Mouse (Mus musculus) left cerebral cortex, adult 2 months (tissue): ENCODE results near the gene Cfd. TPM values are rescaled to one million over a fixed set of nuclear protein-coding genes. Genes with fewer than 3 reads are reported as not detected.
"Not testable (repeated sequence)": the region's sequence is repeated elsewhere in the genome, so short reads cannot be mapped to it uniquely, and the experiment has no call there.

Source experiments
- DNase-seq, 2 experiments: peaks; one replicate each; pipeline ENCODE4 v3.0.0; 2021 to 2022; ENCODE audit warnings: low spot score in 2 of 2, mixed read lengths in 1 of 2; ENCODE audit errors: extremely low spot score in 1 of 2
- H3K27ac ChIP-seq: fragments of 200-600 bp; 2 replicates; pipeline ENCODE4 v1.8.1; 2022
- H3K4me3 ChIP-seq: fragments of 200-600 bp; 2 replicates; pipeline ENCODE4 v1.8.1; 2022
- CTCF ChIP-seq: fragments of 200-600 bp; IDR thresholded peaks from 2 replicates; pipeline ENCODE4 v1.8.1; 2022; ENCODE audit warnings: antibody characterized with exemption, mild to moderate bottlenecking, moderate library complexity
- intact Hi-C: fragments of 180-260 bp; cut with DNase I; formaldehyde crosslinking; loops from one replicate; pipeline ENCODE4 v1.15.1; 2025
- total RNA-seq, 2 experiments: library from RNA; stranded (reverse); gene quantifications; 2 replicates each; pipeline ENCODE4 v1.2.3; 2021

Cfd gene
- total RNA-seq, 2 experiments from 2014 or later = not detected

DNA sequence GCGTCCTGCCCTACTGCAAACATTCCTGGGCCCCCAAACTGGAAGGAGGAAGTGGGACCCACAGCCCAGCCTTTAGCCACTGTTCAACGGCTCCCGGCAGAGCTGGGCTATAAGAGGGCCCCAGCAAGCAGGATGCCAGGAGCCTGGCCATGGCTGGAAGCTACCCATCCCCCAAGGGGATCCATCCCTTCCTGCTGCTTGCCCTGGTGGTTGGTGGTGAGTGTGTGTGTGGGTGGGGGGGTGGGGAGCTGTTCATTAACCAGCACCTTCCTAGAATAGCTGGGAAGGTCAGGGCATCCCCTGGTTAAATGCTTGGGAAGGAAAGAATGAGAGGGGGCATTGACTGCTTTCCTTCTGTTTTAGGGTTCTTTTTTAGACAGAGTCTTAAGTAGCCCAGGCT is 11.1 kb upstream of the Cfd start:
- no peak overlapping the region for H3K27ac ChIP-seq
- intact Hi-C loops = no loop called here
- no peak for TF ChIP-seq CTCF
- H3K4me3 ChIP-seq = no peak overlapping the region
- no peak for DNase-seq

GRCm38 (mm10) chr10:79880721-79881120 is 9.9 kb upstream of the Cfd start:
- intact Hi-C loops = loop anchor here (5.0 kb wide), 1 partner anchor 48 kb away; no protein-coding TSS in a partner anchor
- H3K27ac ChIP-seq = no peak overlapping the region
- TF ChIP-seq CTCF = no peak
- DNase-seq = no peak
- no peak overlapping the region for H3K4me3 ChIP-seq

DNA sequence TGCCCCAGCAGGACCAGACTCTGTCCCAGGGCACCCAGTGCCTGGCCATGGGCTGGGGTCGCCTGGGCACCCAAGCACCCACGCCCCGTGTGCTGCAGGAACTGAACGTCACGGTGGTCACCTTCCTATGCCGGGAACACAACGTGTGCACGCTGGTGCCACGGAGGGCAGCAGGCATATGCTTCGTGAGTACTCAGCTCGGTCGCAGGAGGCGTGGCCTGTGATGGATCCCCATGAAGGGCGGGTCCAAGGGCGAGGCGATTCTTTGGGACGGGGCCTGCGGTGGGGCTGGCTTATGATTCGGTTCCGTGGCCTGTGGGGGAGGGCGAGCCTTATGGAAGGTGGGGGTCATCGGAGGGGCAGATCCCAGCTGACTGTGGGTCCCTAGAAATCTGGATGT is 8.7 kb upstream of the Cfd start:
- Histone ChIP-seq H3K27ac (no peak overlapping the region), H3K4me3 (no peak overlapping the region)
- intact Hi-C loops = loop anchor here (5.0 kb wide), 1 partner anchor 50 kb away; no protein-coding TSS in a partner anchor
- no peak for DNase-seq
- TF ChIP-seq CTCF = no peak

DNA sequence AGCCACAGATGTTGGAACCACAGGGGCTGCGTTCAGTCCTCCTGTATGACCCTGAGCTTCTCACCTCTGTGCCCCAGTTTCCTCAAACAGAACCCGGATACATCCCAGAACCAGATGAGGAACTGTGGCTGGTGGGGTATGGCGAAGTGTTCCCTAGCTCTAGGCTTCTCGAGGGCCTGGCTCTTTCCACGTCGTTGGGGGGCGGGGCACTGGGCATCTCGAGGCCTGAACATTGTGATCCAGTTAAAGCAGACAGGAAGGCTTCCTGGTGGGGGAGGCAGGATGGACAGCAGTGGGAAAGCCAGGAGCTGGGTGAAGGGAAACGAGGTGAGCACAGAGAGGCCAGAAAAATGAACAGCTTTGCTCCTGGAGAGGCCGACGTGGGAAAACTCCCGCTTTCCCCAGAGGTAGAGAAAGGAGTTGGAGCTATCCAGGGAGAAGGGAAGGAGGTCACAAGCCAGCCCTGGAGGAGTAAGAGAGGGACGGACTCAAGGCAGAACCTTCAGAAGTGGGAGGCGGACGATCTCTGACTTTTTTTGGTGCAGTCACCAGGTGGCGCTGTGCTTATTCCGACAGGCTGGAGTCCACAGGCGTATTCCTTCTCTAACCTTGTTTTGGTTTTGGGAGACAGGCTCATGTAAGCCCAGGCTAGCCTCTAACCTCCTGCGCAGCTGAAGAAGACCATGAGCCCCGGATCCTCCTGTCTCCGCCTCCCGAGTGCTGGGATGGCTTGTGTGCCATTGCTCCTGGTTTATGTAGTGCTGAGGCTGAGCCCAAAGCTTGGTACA is 7.2 kb upstream of the Cfd start:
- DNase-seq = peak; percentile 72 to 85
- no peak overlapping the region for H3K27ac ChIP-seq
- TF ChIP-seq CTCF = peak; percentile 88
- H3K4me3 ChIP-seq = no peak overlapping the region
- intact Hi-C loops = loop anchor here (5.0 kb wide), 1 partner anchor 51 kb away; no protein-coding TSS in a partner anchor

DNA sequence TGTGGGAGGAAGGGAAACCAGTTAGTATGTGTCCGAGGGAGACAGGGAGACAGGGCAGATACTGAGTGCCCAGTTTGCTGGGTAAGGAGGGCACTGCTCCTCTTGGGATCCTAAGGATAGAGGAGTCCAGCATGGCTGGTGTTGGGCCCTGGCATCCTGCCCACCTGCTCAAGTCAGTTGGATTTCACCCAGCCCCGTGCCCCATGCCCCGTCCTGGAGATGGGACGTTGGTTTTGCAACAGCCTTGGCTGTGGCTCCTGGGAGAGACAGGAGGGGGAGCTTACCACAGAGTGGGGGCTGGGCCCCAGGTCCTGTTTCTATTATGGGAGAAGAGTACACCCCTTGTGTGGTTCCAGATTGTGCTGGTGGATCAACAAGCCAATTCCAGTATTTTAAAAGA is 6.2 kb upstream of the Cfd start:
- no peak overlapping the region for H3K27ac ChIP-seq
- no peak for DNase-seq
- no peak overlapping the region for H3K4me3 ChIP-seq
- no peak for TF ChIP-seq CTCF
- intact Hi-C loops = loop anchor here (5.0 kb wide), 1 partner anchor 52 kb away; no protein-coding TSS in a partner anchor

DNA sequence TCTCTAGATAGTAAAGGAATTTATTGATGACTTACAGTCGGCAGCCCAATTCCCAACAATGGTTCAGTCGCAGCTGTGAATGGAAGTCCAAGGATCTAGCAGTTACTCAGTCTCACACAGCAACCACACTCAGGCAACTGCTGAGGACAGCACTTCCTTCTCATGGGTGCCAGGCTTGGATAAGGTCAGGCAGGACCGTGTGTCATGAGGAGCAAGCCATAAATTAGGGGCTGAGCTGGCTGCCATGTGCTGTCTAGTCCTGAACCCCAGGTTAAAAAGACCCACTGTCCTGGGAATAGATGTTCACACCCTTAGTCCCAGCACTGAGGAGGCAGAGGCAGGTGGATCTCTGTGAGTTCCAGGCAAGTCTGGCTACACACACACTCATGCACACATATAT is 5.7 kb upstream of the Cfd start:
- not testable (repeated sequence) for H3K27ac ChIP-seq, DNase-seq, H3K4me3 ChIP-seq
- intact Hi-C loops = loop anchor here (5.0 kb wide), 1 partner anchor 53 kb away; no protein-coding TSS in a partner anchor

GRCm38 (mm10) chr10:79886054-79886453 is 4.6 kb upstream of the Cfd start, which contains the start of gene Elane:
Gene Elane (plus strand): TSS chr10:79886247.
- intact Hi-C loops = no loop called here
- no peak for DNase-seq
- Histone ChIP-seq H3K27ac (no peak within 1 kb of the TSS), H3K4me3 (no peak within 1 kb of the TSS)
- TF ChIP-seq CTCF = no peak

DNA sequence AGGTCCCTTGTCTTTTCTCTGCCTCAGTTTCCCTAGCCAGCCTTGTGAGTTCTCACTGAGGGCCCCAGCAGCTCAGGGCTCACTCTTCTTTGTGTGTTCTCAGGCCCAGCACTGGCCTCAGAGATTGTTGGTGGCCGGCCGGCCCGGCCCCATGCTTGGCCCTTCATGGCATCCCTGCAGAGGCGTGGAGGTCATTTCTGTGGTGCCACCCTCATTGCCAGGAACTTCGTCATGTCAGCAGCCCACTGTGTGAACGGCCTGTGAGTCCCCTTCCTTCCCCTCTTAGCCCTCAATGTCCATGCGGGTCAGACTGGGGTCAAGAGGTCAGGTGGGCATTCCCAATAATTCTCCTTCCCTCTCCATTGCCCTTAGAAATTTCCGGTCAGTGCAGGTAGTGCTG is 4.0 kb upstream of the Cfd start:
- DNase-seq = no peak
- no peak overlapping the region for H3K27ac ChIP-seq
- intact Hi-C loops = no loop called here
- no peak overlapping the region for H3K4me3 ChIP-seq
- TF ChIP-seq CTCF = no peak

DNA sequence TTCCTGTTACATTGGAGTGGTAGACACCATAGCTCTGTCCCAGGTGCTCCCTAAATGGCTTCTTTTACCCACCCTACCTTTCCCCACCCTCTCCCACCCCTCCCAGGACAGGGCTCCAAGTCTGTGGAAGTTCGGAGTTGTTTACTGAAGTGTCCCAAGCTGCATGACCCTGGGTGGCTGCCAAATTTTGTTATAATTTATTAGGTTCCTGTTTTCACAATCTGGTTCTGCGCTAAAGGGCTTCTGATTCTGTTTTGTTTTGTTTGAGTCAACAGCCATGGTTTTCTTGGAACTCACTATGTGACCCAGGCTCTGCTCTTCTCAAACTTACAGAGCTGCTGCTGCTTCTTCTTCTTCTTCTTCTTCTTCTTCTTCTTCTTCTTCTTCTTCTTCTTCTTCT is 1.3 kb upstream of the Cfd start:
- DNase-seq = no peak
- Histone ChIP-seq H3K4me3 (no peak overlapping the region), H3K27ac (no peak overlapping the region)
- intact Hi-C loops = no loop called here
- TF ChIP-seq CTCF = no peak

DNA sequence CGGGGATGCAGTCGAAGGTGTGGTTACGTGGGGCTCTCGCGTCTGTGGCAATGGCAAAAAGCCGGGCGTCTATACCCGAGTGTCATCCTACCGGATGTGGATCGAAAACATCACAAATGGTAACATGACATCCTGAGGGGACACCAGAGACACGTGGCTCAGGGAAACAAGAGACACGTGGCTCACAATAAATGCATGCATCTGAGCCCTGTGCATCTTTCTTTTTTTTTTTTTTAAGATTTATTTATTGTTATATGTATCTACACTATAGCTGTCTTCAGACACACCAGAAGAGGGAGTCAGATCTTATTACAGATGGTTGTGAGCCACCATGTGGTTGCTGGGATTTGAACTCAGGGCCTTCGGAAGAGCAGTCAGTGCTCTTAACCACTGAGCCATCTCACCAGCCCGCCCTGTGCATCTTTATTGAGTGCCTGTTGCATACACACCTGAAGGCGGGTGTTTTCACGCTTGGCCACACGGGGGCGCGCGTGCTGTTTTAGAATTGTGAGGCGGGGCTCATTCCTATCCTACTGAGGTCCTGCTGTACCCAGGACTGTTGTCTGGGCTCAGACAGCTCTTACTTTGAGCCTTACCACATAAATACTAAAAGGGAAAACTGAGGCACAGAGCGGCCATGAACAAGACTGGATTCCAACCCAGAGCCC is 1.9 kb downstream of the Cfd start:
- TF ChIP-seq CTCF = peak; percentile 84
- not testable (repeated sequence) for H3K27ac ChIP-seq, H3K4me3 ChIP-seq
- DNase-seq = peak; percentile 65 to 84
- intact Hi-C loops = loop anchor here (2.0 kb wide), 2 partner anchors 32 to 66 kb away; no protein-coding TSS in a partner anchor

DNA sequence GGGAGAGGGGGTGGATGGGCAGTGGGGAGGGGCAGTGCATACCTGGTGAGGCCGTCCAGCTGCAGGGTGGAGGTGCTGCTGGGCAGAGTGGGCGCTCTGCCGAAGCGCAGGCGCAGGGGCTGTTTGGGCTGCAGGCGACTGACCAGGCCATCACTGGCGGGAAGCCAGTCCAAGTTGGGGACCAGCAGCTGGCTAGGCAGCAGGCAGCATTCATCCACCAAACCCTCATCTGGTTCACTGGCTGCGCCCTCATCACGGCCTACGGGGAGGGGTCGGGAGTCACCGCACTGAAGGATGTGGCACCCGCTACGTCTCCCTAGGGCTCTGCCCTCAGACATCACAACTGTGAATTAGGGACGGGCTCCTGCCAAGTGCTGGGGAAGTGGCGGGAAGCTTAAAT is 5.7 kb downstream of the Cfd start:
- Histone ChIP-seq H3K4me3 (no peak overlapping the region), H3K27ac (no peak overlapping the region)
- no peak for TF ChIP-seq CTCF
- no peak for DNase-seq
- intact Hi-C loops = no loop called here

- no peak for DNase-seq
- intact Hi-C loops = no loop called here
- Histone ChIP-seq H3K4me3 (no peak overlapping the region), H3K27ac (no peak overlapping the region)
- no peak for TF ChIP-seq CTCF
Measured at GRCm38 (mm10) chr10:79896814-79897213, 6.2 kb downstream of the Cfd start.
